Mouse (Mus musculus): Measurements from ENCODE around the gene Gng4. TPM values are rescaled to one million over a fixed set of nuclear protein-coding genes. Genes with fewer than 3 reads are reported as not detected.

The Gng4 gene
- polyA plus RNA-seq, 1 experiment: 0.89 TPM

DNA sequence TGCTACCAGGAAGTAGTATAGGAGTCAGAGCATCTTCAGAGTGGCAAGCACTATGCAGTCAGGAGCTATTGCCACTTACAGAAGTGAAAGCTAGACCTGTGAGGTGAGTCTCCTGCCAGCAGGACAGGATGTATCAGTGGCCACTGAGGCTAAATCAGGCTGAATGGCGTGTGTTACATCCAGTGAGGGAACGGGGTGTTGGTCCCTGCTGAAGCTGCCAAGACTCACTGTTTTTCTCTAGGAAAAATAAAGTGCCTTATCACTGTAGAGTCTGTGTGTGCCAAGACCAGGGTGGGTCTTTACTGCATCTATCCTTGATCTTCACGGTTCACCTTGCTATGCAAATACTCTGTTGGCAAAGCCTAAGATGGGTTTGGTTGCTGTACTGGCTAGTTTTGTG is 34.8 kb downstream of the Gng4 start:
- DNase-seq (ENCODE audit: low spot score): no peak

DNA sequence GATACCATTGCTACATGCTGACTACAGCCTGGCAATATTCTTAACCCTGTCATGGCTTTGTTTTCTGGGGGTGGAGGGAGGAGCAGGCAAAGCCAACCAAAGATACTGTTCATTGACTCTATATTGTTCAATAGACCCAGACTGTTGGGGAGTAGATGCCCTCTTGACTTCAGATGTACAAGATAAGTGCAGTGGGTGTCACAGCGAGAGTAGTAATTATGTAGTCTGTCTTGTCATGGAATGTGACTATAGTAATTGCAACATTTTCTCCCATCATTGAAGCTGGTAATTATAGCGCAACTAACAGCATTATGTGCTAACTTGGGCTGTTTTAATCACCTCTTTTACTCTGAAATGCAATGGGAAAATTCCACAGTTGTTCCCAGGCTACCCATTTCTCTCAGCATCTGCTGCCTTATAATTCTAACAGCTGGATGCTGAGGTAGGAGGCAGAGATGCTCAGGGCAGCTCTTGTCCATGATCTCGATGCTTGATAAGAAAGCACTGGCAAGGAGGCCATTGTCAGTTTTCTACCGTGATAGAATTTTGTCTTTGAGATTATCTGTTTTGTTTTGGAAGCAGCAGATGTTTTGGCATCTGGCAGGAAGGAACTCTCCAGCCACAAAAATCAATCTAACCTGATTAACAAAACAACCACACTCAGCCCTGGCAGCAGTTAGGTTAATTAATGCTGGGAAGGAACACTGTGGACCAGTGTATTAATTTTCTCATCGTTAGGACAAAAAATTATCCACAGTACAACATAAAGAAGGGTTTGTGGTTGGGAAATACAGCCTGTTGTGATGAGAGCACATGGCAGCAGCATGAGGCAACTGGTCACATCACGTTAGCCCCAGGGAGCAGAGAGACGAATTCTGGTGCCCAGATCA is 36.6 kb downstream of the Gng4 start:
- DNase-seq (ENCODE audit: low spot score): no peak

DNA sequence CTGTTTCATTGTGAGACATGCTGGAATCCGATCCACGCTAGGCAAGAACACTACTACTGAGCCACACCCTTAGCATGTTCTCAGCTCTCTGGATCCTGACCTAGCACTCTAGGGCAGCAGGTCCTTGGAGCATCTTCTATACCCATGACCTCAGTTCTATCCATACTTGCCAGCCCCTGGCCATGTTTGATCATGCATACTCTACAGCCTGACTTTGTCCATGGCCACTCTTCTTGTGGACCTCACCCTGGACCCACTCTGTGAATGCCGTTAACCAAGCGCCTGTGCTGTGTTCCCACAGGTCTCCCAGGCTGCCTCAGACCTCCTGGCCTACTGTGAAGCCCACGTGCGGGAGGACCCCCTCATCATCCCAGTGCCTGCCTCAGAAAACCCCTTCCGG is 41.1 kb downstream of the Gng4 start:
- no peak for DNase-seq (ENCODE audit: low spot score)

DNA sequence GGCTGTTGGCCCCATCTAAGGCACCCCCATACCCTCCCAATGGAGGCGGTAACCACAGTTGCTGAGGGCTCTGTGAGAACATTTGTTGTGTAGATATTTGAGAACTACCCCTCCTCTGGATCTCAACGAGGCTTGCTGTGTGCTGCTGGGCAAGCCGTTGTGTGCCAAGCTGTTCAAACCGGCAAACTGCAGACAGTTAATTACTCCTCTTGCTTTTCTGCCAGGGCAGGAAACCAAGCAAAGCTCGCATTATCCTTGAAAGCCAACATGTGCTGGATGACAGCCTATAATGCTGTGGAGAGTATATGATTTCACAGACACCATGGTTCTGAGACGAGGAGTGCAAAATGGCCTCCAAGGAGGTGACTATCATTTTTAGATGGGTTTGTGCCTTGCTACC is 42.7 kb downstream of the Gng4 start:
- DNase-seq (ENCODE audit: low spot score): no peak

DNA sequence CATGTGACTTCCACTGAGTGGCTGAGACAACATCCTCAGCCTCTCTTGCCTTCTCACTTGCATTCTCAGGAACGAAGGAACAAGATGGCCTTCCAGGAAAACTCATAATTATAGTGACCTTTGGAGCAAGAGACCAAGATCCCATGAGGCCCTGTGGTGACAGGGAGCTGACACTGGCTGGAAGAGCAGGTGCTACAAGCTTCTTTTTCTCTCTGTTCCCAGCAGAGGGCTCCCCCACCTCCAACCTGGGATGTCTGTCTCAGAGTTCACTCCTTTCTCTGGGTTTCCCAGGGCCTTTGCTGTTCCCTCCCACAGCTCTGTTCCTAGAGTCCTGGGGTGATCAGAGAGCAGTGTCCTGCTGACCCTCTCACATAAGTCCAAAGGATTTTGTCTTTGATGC is 44.3 kb downstream of the Gng4 start:
- DNase-seq (ENCODE audit: low spot score): no peak

DNA sequence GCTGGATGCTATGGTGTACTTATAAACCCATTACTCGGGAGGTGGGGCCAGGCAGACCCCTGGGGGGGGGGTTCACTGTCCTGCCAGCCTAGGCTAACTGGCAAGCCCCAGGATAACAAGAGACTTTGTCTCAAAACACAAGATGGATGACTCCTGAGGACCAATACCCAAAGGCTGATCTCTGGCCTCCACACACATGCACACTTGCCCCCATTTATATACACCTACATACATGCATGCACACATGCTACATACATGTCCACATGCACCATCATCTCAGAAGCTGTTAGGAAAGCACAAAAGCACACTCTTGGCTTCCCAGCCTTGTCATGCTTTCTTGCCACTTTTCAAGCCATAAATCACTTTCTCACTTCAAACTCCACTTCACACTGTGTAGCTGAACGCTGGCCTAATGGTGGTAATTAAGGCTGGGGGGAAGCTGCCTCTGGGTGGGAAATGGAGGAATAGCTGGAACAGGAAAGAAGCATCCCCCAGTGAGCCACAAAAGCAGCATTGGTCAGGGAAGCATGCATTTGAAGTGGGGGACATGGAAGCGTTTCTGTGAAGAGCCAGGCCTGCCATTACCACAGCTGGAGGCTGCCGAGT is 46.7 kb downstream of the Gng4 start:
- DNase-seq (ENCODE audit: low spot score): no peak

DNA sequence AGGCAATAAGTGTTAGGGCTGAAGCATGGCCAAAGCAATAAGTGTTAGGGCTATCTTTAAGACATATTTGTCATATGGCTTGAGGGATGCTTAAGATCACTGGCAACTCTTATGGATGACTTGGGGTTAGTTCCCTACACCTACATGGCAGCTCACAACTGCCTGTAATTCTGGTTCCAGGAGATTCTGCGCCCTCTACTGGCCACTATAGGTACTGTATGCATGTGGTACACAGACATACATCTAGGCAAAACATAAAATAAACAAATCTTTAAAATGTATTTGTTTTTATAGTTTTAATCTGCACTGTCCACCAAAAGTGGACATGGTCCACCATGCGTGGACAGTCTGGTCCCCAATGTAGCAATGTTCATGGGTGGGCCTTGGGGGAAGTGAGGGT is 51.3 kb downstream of the Gng4 start:
- DNase-seq (ENCODE audit: low spot score): no peak

DNA sequence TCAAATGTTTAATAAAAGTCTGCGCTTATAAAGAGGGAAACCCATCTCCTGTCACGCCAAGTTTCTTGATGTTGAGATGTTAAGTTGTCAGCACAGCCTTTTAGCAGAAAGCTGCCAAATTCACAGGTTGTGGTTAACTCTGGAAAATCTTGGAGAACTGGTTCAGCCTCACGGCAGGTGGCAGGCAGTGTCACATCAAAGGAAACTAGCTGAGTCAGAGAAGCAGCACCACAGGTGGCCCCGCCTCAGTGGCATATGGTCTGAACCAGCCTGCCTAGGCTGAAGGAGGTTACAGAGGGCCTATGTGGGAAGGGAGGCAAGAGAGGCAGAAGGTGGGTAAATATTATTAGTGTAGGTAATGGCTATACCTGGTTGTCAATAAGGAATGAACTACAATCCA is 61.2 kb downstream of the Gng4 start:
- no peak for DNase-seq (ENCODE audit: low spot score)

DNA sequence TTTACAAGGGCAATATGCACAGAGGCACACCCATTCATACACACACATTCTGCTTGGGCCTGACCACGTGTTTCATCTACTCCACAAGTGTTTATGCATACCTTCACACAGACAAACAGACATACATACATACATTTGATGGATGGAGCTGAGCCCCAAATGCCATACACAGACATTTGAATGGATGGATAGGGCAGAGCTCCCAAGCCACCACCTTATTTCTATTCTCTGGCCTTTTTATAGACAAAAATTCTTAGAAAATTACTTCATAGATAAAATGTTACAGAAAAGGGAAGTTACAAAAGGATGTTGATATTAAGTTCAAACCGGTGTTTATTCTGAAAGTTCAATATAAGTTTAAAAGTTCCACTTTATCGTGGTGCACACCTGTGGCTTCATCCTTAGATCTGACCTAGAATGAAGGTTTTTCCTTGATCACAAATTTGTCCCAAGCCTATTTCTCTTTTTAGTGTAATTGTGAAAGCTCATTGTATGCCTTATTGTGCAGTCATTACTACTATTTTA is 63.3 kb downstream of the Gng4 start:
- DNase-seq (ENCODE audit: low spot score): no peak

DNA sequence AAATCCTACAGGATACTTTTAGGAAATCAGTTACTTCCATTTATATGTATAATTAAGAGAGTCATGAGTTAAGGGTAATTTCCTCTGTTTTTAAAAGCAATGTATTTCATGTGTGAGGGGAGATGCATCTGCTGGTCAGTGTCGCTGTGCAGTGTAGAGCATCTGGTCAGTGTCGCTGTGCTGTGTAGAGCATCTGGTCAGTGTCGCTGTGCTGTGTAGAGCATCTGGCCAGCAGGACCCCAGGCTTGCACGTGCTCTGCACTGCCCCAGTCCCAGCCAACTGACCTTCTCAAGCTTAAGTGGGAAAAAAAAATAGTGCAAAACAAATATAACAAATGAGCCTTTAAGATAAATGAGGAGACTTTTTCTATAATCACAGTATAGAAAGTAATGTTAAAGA is 73.3 kb downstream of the Gng4 start:
- no peak for DNase-seq (ENCODE audit: low spot score)

DNA sequence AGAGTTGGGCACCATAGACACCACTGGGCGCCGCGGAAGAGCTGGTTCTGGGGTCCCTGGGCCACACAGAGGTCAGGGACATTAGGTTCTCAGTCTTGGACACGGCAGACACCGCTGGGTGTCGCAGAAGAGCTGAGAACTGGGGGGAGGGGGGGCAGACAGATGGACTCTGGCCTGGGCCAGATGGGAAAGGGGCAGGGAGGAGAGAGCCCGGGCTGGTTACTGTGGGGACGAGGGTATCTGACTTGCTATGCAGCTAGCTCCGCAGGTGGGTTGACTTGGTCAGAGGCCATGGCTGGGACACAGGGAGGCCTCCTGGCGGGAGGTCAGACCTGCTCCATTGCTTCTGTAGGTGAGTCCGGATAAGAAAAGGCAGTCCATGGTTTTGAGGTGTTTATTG is 78.5 kb downstream of the Gng4 start:
- DNase-seq (ENCODE audit: low spot score): no peak

DNA sequence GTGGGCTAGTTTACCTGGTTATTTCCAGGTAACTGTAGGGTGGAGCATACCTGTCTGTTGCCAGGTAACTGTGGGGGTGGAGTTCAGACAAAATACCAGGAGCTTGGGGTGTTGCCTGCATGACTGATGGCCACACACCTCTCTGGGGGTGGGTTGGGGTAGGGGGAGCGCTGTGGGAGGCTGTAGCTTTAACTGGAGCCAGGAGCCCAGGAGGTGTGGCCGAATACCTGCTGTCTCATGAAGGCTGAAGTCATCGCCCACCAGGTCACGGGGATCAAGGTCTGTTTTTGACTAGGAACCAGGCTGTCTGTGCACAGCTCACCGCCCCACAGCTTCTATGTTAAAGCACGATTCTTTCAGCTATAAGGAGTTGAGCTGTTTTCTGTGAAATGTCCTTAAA is 79.1 kb downstream of the Gng4 start:
- DNase-seq (ENCODE audit: low spot score): no peak

DNA sequence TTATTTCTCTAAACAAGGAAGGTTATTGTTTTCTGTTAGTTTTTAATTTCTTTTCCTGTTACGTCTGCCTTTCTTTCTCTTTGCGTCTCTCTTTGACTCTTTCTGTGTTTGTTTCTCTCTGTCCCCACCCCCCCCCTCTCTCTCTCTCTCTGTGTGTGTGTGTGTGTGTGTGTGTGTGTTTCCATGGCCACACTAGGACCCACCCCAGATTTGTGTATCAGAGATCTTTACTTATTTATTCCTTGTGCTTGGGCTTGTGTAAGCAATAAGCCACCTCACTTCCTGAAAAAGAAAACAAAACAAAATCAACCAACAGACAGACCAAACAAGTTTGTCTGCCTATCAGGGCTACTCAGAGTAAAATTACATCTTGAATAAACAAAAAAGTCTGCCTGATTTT is 82.5 kb downstream of the Gng4 start:
- DNase-seq (ENCODE audit: low spot score): no peak

DNA sequence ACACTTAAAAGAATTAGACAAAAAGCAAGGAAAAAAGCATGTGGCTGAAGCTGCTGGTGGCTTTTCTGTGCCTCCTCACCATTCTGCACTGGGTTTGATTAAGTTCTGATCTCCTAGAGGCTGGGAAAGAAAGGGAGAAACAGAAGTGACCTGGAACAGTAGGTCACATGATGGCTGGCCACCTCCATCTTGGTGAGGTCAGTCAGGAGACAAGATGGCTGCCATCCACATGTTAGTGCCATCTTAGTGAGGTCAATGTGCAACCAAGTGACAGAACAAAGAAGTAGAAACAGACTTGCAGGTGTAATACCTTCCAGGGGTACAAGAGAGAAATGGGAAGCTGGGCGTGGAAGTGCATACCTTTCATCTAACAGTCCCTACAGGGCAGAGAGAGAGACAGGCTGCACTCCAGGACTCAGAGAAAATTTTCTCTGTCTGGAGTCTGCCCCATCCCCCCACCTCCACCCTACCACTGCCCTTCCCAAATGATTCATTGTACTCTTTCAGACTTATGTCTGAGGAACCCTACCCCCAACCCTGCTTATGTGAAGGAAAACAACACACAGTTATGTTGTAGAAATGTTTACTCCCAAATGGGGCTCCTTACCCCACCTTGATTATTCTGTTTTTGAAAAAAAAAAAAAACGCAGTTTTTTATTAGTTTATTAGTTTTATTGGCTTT is 83.4 kb downstream of the Gng4 start:
- no peak for DNase-seq (ENCODE audit: low spot score)

DNA sequence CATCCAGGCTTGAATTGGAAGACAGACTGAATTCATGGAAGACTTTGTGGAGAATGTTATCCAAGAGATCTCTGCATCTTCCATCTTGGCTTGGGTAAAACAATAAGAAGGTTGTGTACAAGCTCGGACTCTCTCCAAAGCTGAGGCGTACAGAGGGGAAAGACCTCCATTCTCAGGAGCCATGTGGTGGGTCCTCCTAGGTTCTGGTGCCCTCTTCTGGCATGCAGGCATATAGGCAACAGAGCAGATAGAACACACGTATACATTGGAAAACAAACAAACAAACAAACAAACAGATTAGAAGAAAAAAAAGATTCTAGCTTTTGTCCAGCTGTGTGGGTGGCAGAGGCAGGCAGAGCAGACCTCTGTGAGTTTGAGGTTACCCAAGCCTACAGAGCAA is 84.1 kb downstream of the Gng4 start:
- no peak for DNase-seq (ENCODE audit: low spot score)

Other genes with a start within 250 kb of the Gng4 start
- gene Lyst, start 193.7 kb upstream of the Gng4 start, polyA plus RNA-seq (2012; rRNA removed): 5.1 and 18.2 TPM in 2 replicates
- 35.2 and 43.8 TPM in 2 replicates for gene B3galnt2, start 170.4 kb downstream of the Gng4 start, polyA plus RNA-seq (2012; rRNA removed)

Measured in urinary bladder, adult 2 months (tissue).